Mouse (Mus musculus) E14TG2a.4 (cell line): ENCODE data around the gene Angel2.

ENCODE experiments used
- H3K27me3 ChIP-seq: 2 replicates; pipeline ENCODE4 v1.6.1; 2014; ENCODE audit warnings: low read length, control low read depth; ENCODE audit not compliant: insufficient read depth
- H3K36me3 ChIP-seq: 2 replicates; pipeline ENCODE4 v1.6.1; 2014; ENCODE audit warnings: low read length, control low read depth; ENCODE audit not compliant: insufficient read depth
- H3K4me1 ChIP-seq: replicated peaks from 2 replicates; pipeline ENCODE4 v1.6.1; 2014; ENCODE audit warnings: low read depth, low read length, control low read depth
- H3K4me3 ChIP-seq: replicated peaks from 2 replicates; pipeline ENCODE4 v1.5.1; 2014; ENCODE audit warnings: mild to moderate bottlenecking, low read length
- H3K9me3 ChIP-seq: 2 replicates; pipeline ENCODE4 v1.6.1; 2014; ENCODE audit warnings: low read length, control low read depth
- CTCF ChIP-seq: conservative IDR thresholded peaks from 2 replicates; pipeline ENCODE4 v1.5.1; 2014; ENCODE audit warnings: low read length
- NANOG ChIP-seq: IDR thresholded peaks from 2 replicates; pipeline ENCODE4 v1.6.1; 2014; ENCODE audit warnings: borderline replicate concordance, low read length, mixed read lengths
- POU5F1 ChIP-seq: IDR thresholded peaks from 2 replicates; pipeline ENCODE4 v1.6.1; 2014; ENCODE audit warnings: low read length, borderline replicate concordance

Angel2 gene

DNA sequence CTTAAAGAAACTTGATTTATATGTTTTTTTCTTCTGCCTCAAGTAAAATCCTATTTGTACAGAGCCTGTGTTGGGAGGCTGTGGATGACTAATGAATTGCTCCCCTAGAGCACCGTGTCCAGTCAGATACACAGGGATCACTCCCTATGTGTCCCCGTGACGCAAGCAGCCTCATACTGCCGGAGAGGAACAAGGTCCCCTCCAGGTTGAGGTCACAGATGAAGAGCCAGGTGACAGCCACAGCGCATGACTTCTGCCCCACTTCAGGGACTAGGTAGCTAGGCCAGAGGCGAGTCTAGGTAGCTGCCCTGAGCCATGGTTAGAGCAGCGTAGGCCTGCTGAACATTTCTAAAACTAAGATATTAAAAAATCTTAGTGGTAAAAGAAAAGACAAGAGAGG, 43.1 kb downstream of the Angel2 start:
- H3K4me3 ChIP-seq = no peak overlapping the region
- no peaks in the 10 kb centered on the region for H3K4me1 ChIP-seq
- H3K9me3 ChIP-seq = no peaks in the 10 kb centered on the region
- H3K36me3 ChIP-seq = no peaks in the 10 kb centered on the region
- peaks cover 16% of the 10 kb centered on the region; the same call in 1 of the 2 replicates for H3K27me3 ChIP-seq
- TF ChIP-seq NANOG (no peak), POU5F1 (no peak), CTCF (no peak)

DNA sequence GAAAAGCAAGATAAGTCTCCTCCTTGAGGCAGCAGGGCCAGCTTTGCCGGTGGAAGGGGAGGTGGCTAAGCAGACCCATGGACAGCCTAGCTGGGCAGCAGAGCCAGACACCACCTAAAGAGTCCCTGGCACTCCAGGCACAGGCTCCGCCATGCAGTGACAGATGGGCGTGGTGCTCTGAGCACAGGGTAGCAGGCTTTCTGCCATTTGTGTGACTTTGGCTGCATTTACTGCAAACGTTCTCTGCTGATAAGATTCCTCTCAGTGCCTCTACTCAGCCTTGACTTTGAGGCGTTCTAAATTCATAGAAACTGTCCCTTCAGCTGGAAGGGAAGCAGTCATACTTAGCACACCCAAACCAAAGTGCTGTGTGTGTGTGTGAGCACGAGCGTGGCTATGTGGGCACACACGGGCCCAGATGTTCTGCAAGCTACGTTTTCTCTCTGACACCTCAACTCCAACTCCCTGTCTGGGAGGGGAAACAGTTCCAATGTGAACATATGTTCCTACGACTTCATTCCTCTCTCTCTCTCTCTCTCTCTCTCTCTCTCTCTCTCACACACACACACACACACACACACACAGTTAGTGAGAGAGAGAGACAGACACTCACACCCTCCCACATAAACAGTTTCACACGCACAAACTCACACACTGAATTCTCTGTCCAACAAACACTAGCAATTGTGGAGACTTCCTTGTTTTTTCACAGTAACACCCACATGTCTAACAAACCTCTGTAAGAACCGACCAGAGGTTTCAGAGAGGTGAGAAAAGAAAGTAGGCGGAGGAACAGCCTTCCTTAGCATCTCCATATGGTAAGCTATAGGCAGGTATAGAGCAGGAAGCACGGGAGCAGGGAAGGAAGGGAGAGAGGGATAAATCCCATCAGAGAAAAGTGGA, 47.0 kb downstream of the Angel2 start:
- Histone ChIP-seq H3K4me1 (peaks cover 6% of the 10 kb centered on the region), H3K36me3 (no peaks in the 10 kb centered on the region), H3K9me3 (no peaks in the 10 kb centered on the region), H3K4me3 (no peak overlapping the region), H3K27me3 (peaks cover 44% of the 10 kb centered on the region)
- no peak for TF ChIP-seq POU5F1
- no peak for TF ChIP-seq NANOG
- no peak for TF ChIP-seq CTCF

DNA sequence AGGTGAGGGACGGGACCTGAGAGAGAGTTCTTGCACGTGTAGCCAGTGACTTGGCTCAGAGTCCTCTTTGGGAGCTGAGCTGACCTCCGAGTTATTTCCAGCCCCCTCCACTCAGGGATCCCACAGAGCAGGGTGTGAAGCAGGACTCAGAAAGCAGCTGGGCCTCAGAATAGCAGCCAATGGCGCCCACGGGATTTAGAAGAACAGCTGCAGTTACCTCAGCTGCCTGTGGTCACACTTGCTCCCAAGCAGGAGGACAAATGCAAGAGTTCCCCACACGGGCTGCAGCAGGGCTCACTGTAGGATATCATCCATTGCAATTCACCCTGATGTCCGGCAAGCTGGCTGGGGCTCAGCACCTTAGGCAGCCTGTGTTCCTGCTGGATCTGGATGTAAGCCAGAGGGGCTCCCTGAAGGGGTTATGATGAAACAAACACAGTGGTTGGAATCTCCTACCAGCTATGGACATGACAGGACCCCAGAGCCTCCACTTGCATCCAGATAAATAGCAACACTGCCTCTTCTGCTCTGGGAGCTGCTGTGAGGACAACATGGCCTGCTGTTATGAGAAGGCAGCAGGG, 47.8 kb downstream of the Angel2 start:
- no peak for TF ChIP-seq POU5F1
- no peak for TF ChIP-seq CTCF
- no peak for TF ChIP-seq NANOG
- Histone ChIP-seq H3K4me1 (peaks cover 7% of the 10 kb centered on the region), H3K9me3 (no peaks in the 10 kb centered on the region), H3K4me3 (no peak overlapping the region), H3K27me3 (peaks cover 52% of the 10 kb centered on the region), H3K36me3 (no peaks in the 10 kb centered on the region)

DNA sequence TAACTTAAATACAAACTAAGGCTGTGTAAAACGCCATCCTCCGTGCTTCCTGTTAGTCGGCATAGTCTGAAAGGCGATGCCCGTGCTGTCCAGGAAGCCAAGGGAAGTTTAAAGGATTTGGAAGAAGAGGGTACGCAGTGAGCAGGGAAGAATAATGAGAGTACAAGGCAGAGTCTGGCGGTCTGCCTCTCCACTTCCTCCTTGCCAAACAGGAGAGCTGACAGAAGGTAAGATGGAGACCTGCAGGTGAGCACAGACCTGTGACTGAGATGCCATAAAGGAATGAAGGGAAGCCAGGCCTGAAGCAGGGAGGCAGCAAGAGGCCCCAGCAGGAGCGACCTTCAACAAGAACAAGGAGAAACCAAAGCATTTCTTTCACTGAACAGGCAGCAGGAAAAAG, 49.3 kb downstream of the Angel2 start:
- TF ChIP-seq NANOG (no peak), CTCF (no peak), POU5F1 (no peak)
- peaks cover 18% of the 10 kb centered on the region for H3K4me1 ChIP-seq
- H3K9me3 ChIP-seq = no peaks in the 10 kb centered on the region
- H3K36me3 ChIP-seq = no peaks in the 10 kb centered on the region
- H3K27me3 ChIP-seq = peaks cover 67% of the 10 kb centered on the region
- H3K4me3 ChIP-seq = no peak overlapping the region

DNA sequence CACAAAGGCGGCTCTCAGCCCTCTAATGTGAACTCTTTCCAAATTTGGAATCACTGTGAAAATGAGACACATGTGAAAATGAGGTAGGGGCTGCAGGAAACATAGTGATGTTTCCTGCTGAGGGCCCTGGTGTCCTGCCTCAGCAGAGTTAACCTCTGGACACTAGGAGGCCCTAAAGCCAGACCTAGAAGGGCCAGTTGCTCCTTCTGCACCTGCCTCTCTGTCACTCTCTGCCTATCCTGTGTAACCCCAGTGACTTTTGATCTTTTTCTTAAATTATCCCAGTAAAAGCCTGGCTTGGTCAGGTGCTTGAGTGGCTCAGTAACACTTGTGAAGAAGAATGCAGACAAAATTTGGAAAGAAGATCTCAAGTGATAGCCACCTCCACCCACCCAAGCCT, 49.9 kb downstream of the Angel2 start:
- TF ChIP-seq CTCF (no peak), POU5F1 (no peak), NANOG (no peak)
- Histone ChIP-seq H3K36me3 (no peaks in the 10 kb centered on the region), H3K4me3 (no peak overlapping the region), H3K4me1 (peaks cover 22% of the 10 kb centered on the region), H3K27me3 (peaks cover 68% of the 10 kb centered on the region), H3K9me3 (no peaks in the 10 kb centered on the region)

DNA sequence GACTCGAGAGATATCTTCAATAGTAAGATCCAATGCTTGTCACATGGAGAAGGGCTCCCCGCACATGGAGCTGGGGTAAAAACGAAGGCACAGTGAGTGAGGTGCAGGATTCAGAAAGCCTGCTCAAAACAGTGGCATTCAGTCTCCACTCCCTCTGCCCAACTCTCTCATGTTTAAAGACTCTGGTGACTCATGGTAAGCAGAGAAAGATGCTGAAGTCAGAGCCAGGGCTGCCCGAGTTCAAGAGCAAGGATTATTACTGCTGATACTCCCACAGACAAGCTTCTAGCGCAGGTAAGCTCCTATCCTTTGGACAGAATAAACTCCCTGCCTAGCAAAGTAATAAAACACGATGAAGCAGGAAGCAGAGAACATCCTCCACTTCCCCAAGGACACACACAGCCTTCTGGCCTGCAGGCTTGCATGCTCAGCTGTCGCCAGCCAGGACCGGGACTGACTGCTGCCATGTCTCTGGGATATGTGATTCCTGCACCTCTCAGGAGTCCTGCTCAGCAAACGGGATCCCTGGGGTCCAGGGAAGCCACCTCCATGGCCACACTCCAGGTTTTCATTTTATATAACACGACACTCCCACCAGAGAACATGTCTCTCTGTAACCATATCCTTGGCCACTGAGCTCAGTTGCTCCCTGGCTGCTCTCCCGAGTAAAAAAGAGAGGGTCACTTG, 52.1 kb downstream of the Angel2 start:
- Histone ChIP-seq H3K4me3 (no peak overlapping the region), H3K9me3 (0 out of 2 replicates have a peak, but pooled peaks cover 4% of the 10 kb centered on the region), H3K36me3 (no peaks in the 10 kb centered on the region), H3K27me3 (peaks cover 83% of the 10 kb centered on the region), H3K4me1 (peaks cover 22% of the 10 kb centered on the region)
- no peak for TF ChIP-seq CTCF
- TF ChIP-seq POU5F1 = no peak
- TF ChIP-seq NANOG = no peak

DNA sequence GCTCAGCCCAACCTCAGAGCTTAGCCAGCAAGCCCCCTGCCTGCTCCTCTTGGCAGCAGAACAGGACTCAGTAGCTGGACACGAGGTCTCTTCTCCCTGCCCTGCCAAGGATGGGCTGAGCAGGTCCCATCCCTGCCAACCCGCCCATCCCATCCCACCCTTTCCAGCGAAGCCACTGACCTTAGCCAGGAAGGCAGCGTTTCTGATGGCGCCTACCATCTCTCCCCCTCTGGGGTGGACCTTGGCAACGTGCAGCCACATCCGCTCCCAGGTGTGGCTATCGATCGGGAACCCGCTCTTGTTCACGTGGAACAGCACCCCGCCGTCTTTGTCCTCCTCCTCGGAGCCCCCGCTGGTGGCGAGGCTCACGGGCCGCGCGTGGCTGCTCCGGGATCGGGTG, 53.1 kb downstream of the Angel2 start:
- peak overlapping the region; percentile 78 for H3K4me3 ChIP-seq
- TF ChIP-seq POU5F1 (no peak), NANOG (no peak), CTCF (no peak)
- H3K4me1 ChIP-seq = peaks cover 22% of the 10 kb centered on the region
- H3K27me3 ChIP-seq = peaks cover 77% of the 10 kb centered on the region
- H3K36me3 ChIP-seq = no peaks in the 10 kb centered on the region
- H3K9me3 ChIP-seq = 0 out of 2 replicates have a peak, but pooled peaks cover 4% of the 10 kb centered on the region

DNA sequence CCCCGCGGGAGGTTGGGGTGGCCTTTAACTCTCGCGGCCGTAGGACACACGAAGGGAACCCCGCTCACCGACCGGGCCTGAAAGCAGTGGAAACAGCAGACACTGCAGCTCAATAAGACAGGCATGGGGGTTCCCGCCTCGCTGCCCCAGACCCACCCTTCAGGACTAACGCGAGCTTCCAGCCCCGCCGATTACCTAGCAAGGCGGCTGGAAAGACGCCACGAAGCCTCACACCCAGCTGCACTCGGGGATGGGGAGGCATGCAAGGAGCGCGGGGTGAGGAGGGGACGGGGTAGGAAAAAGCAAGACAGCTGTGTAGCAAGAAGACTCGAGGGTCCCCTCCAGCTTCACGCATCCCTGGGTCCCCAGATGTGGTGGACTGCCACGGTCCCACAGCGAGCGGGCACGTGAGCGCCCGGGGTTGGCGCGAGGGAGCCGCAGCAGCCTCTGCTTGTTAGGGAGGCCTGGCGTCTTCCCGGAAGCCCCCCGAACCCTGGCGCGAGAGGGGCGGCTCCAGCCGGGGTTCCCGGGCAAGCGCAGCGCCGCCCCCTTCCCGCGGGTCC, 53.7 kb downstream of the Angel2 start:
- Histone ChIP-seq H3K4me3 (peak overlapping the region; percentile 78), H3K4me1 (peaks cover 22% of the 10 kb centered on the region), H3K36me3 (no peaks in the 10 kb centered on the region), H3K27me3 (peaks cover 74% of the 10 kb centered on the region), H3K9me3 (0 out of 2 replicates have a peak, but pooled peaks cover 4% of the 10 kb centered on the region)
- TF ChIP-seq CTCF = no peak
- TF ChIP-seq NANOG = no peak
- TF ChIP-seq POU5F1 = no peak
